Mouse (Mus musculus) urinary bladder, adult 2 months (tissue): Measurements from ENCODE around the gene Nup155. TPM values are rescaled to one million over a fixed set of nuclear protein-coding genes. Genes with fewer than 3 reads are reported as not detected.

ENCODE experiments used
- DNase-seq: peaks from one replicate; pipeline ENCODE4 v3.0.0; 2022; ENCODE audit warnings: low spot score
- polyA plus RNA-seq: library from polyadenylated mRNA; depleted of rRNA; stranded (reverse); fragments of >200 nt; gene quantifications from 2 replicates; pipeline ENCODE4 v1.2.3, GENCODE M21; 2012; rRNA removed

Nup155 gene
- polyA plus RNA-seq, 1 experiment = 12.5 TPM

GRCm38 (mm10) chr15:8190435-8190834 is 81.4 kb downstream of the Nup155 start:
- DNase-seq = no peak

GRCm38 (mm10) chr15:8200317-8200716 is 91.2 kb downstream of the Nup155 start:
- no peak for DNase-seq

- no peak for DNase-seq
Measured at GRCm38 (mm10) chr15:8208362-8208761, 99.3 kb downstream of the Nup155 start.

Other genes with a start within 250 kb of the Nup155 start
- 20.6 and 20.7 TPM in 2 replicates for gene Wdr70, start 10.1 kb upstream of the Nup155 start, polyA plus RNA-seq
- gene Cplane1, start 59.8 kb downstream of the Nup155 start, polyA plus RNA-seq = 6.6 and 6.9 TPM in 2 replicates